Mouse (Mus musculus) heart, adult 8-10 months (tissue): Measurements from ENCODE around the gene Eif2d. TPM values are rescaled to one million over a fixed set of nuclear protein-coding genes. Genes with fewer than 3 reads are reported as not detected.
"Not testable (repeated sequence)": the region's sequence is repeated elsewhere in the genome, so short reads cannot be mapped to it uniquely, and the experiment has no call there.

Experiments
- DNase-seq: peaks from one replicate; pipeline ENCODE4 v3.0.0; 2022; ENCODE audit warnings: low spot score
- total RNA-seq, 4 experiments: library from RNA; stranded (reverse); gene quantifications; 2 replicates each; pipeline ENCODE4 v1.2.4; 2022

Eif2d gene
- total RNA-seq, 4 experiments from 2014 or later = 34.1 to 41.0 (median 37.0) TPM

DNA sequence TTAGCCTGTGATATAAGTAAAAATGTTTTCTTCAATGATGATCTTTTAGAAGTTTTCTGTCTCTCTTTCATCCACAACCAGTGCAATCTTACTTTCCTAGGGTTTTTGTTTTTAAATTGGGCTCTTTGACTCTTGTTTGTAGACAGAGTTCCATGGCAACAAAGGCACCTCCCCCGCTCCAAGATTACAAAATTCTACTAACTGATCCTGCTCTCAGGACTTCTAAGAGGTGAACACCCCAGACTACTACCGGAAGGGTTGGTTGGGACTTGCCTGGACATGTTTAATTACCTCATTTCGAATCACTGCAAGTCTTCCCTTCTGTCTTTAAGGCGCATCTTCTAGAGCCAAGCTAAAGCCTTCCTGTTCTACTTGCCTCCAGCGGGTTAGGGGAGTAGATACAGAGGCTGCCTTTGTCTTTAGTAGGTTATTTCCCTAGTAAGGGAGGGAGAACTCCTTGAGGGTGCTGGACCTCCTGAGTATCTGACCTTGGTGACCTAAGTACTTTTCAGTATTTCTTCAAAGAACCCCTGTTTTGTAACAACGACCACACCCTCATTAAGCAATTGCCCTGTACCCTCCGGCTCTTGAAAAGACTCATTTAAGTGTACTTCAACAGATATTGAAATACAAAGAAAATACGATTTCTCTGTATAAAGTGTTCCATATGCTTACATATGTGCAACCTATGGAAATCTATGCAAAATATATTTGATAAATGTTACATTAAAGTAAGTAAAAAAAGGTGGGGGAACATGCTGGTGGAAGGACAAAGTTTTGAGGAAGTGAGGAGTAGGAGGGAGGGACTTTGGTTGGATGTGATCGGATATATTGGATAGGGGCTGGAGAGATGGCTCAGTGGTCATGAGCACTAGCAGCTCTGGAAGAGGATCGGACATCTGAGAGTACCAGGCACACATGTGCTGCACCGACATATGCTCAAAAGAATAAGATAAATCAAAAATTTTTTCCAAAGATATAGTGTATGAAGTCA lies 13.6 kb upstream of the Eif2d start:
- DNase-seq = no peak

DNA sequence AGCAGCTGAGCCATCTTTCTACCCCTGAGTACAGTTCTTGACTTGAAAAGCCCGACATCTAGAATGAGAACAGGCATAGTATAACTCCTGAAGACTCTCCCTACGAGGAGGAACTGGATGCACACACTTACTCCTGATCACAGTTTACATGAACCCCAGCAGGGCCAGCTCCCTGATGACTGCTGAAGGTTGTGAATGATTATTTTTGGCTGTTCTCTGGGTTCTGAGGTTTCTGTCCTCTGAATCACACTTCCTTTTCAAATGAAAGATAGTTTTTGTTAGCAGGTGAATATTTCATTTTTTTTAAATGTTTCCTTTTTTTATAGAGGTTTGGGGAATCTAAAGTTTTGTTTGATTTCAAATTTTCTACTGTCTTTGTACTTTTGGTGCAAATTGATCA lies 11.5 kb upstream of the Eif2d start:
- no peak for DNase-seq

DNA sequence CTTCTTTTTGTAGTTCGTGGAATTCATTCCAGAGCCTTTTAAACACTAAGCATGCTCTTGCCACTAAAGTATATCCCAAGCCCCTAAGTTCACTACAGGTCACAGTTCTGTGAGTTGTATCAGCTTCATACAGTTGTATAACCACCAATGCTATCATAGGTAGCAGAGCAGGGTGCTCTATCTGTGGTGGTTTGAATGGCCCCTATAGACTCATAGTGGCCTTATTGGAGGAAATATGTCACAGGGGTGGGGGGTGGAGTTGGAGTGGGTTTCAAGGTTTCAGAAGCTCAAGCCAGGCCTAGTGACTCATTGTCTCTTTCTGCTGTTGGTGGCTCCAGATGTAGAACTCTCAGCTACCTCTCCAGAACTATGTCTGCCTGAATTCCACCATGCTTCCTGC lies 10.5 kb upstream of the Eif2d start:
- DNase-seq = no peak

DNA sequence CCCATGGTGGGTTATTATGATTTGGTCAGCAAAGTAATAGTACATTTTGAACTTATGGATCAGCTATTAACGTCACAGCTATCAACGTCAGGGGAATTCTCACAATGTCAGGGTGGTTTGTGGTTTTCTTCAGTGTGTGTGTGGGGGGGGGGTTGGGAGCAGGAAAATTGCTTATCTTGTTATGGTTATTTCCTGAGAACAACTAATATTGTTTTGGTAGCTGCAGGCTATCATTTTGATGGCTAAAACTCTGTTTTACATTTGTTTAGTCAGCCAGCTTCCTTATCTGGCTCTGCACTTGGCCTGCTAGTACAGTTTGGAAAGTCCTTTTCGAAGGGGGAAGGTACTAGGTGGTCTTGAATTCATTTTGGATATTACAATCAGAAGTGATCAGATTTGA lies 7.8 kb upstream of the Eif2d start:
- not testable (repeated sequence) for DNase-seq

DNA sequence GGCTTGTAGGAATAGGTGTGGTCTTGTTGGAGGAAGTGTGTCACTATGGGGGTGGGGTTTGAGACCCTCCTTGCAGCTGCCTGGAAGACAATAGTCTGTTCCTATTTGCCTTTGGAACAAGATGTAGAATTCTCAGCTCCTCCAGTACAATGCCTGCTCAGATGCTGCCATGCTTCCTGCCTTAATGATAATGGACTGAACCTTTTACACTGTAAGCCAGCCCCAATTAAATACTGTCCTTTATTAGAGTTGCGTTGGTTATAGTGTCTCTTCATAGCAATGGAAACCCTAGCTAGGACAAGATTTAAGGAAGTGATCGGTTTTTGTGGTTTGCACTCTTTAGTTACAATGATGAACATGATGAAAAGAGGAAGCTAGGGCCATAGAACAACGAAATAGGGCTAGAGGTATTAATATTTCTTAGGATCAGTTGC lies 6.8 kb upstream of the Eif2d start:
- DNase-seq = no peak

DNA sequence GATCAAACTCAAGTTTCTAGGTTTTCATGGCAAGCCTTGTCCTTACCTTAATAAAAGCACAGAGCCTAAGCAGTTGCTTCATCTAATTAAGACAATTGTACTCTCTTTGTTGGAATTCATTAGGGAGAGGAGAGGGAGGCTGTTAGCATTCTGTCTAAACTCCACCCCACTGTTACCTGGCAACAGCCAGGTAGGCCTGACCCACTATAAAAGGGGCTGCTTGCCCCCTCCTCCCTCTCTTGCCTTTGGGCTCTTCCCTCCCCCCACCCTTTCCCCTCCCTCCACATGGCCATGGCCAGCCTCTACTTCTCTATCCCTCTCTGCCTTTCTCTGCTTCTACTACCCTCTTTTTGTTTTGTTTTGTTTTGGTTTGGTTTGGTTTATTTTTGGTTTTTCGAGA lies 3.5 kb upstream of the Eif2d start:
- no peak for DNase-seq

DNA sequence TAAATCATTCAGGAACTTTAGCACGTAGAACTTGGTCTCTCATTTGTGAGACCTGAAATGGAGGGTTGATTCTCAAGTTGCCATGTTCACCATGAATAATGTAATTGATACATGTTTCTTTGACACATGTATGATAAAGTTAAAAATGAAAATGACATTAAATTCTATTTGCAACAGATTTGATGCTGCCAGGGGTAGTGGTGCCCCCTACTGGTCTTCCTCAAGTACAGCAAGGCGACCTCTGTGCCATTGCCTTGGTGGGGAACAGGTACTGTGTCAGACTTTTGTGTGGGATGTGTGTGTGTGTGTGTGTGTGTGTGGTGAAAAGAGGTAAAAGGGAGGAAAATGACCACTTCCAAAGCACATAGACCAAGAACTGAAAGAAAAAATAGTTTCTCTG lies 2.5 kb downstream of the Eif2d start:
- DNase-seq = peak; percentile 38

DNA sequence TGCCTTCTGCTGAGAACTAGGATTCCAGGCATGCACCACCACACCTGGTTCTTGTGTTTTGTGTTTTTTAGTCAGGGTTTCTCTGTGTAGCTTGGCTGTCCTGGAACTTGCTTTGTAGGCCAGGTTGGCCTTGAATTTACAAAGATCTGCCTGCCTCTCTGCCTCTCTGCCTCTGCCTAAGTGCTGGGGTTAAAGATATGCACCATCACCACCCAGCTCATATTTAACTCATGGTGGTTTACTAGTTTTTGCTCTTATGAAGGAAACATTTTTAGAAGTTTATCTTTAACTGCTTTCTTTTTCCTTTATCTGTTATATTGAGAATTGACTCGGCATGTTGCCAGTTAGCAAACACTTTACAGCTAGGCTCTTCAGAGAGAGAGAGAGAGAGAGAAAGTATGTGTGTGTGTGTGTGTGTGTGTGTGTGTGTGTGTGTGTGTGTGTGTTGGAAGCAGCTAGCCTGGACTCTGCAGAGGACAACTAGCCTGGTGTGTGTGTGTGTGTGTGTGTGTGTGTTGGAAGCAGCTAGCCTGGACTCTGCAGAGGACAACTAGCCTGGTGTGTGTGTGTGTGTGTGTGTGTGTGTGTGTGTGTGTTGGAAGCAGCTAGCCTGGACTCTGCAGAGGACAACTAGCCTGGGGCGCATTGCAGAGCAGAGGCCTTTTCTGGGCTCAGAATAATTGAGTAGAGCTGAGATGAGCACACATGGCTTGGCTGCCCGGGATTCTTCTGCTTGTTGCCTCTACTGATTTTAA lies 6.8 kb downstream of the Eif2d start:
- not testable (repeated sequence) for DNase-seq

DNA sequence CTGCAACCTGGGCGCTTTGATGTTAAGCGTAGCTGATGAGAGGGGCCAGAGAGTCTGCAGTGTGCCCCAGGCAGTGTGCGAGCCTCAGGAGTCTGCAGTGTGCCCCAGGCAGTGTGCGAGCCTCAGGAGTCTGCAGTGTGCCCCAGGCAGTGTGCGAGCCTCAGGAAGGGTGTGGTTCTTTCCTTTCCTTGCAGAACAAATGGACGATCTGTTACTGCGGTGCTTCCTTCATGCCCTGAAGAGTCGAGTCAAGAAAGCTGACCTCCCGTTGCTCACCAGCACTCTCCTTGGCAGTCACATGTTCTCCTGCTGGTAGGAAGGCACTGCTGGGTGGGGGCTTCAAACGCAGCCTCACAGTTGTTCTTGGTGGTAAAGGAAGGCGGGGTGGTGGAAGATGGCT lies 8.1 kb downstream of the Eif2d start:
- DNase-seq = no peak

DNA sequence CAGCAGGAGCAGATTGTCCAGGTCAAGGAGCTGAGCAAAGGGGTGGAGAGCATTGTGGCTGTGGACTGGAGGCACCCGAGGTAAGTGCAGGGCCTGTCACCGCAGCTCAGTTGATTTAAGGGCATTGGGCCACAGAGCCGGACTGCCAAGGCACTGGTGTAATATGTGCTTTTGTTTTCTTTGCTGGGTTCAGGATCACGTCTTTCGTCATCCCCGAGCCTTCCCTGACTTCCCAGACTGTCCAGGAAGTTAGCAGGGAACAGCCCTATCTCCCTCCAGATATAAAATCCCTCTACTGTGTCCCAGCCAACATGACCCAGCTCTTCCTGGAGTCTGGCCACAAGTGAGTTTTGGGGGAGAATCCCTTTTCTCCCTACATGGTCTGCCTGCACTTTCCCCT lies 11.4 kb downstream of the Eif2d start:
- no peak for DNase-seq

DNA sequence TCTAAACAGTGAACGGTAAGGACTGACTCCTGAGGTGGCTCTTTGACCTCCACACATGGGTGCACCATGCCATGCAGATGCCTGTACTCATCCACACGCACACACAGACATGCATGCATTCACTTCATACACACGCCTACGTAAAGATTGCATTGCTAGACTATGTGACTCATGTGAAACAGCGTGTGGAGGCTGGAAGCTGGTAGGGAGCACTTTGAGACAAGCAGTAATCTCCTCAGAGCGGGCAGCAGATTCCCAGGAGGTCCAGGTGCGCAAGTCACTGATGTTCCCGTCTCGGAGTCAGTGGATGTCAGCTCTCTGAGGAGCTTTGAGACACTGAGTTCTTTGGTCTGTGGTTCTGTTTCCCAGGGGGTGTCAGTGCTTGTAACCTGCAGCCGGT lies 14.6 kb downstream of the Eif2d start:
- DNase-seq = no peak

DNA sequence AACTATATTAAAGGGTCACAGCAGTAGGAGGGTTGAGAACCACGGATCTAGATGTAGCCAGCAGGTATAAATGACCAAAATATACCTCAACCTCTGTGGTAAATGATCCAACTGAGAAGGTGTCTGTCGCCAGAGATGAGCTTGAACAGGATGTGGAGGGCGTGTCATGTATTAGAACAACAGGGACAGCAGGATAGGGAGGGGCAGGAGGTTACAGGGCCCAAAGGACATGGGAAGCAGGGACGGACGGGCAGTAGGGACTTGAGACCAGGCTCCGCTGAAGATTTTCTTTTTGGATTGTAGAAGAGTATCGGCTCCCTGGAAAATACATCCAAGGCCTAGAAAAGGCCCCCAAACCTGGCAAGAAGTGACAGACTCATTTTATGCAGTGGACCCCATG lies 20.0 kb downstream of the Eif2d start:
- DNase-seq = peak; percentile 55

DNA sequence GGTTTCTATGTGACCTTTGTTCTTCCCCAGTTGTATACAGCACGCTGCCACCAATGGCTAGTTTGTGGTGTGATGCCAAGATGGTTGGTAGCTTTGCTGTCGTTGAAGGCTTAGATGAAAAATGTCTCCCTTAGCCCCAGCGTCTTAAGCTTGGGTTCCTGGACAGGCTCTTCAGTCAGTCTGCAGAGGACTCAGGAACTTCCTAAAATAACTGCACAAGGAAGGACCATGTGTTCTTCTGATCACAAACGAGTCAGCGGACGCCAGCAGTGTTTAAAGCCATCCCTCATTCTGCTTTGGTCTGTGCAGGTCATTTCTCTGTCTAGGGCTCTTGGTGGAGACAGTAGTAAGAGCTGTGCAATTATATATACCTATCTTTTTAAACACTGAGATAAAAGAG lies 20.8 kb downstream of the Eif2d start:
- no peak for DNase-seq

DNA sequence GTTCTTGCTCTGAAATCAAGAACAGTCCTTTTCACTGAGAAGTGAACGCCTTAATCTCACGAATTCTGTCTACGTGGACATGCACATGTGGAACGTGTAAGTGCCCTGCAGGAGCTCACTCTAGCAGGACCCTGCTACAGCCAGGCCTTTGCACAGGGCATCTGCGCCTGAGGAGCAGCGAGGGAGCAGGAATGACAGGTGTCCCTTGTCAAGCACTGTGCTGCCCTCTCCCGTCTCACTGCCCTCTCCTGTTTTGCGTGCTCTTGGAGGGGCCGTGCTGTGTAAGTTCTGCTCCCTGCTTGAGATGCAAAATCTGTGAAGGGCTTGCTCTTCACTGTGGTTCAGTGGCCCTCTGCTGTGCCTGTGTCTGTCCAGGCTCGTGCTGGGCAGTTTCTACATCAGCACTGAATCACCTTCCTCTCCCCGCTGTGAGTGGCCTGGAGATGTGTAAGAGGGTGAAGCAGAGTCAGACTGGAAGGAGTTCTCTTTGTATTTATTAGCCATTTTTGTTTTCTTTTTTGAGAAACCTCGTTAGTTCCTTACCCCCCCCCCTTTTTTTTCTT lies 21.4 kb downstream of the Eif2d start:
- DNase-seq = no peak

DNA sequence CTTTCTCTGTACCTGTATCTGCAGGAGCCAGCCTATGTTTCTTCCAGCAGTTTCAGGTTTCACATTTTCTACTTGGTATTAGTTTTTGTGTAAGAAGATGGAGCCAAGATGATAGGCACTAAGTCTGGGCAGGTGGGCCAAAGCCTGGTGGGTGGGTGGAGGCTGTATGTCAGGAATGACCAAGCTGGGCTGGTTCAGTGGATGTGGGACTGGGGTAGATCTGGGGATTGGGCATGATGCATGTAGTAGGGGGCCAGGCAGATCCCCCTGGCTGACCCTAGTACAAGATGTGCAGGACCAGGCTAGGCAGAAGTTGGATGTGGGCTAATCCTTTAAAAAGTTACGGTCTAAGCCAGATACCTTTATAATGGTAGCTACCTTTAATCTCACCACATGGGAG lies 22.2 kb downstream of the Eif2d start:
- no peak for DNase-seq

DNA sequence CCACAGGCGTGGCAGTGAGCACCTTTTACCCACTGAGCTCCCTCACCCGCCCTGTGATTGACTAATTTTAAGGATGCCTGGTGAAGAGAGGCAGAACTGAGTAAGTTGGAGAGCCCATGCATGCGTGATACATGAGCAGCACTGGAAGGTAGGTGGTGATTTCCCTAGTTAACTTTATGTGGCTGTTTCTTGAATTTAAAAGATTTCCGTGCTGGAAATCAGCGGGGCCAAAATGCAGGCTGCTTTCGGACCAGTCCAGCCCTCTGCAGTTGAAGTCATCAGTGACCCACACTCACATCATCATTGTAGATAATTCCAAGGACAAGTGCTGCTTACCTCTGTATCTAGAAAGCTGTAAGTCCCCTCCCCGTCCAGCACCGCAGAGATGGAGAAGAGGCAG lies 22.8 kb downstream of the Eif2d start:
- DNase-seq = no peak

DNA sequence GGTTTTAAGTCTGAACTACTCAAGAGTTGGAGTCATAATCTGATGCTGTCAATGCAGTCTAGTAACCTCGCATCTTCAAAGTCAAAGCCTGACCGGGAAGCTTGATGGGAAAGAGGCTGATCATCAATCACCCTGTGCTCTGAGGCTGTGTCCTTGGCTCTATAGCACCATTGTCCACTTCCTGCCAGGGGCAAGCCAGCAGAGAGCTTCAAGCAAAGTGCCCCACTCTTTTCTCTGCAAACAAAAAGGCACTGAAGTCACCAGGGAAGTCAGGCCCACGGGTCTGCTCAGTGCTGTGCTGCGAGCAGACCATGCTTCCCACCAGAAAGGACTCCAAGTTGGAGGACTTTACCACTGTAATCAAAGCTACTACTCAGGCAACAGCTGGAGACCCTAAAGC lies 24.3 kb downstream of the Eif2d start:
- DNase-seq = no peak

DNA sequence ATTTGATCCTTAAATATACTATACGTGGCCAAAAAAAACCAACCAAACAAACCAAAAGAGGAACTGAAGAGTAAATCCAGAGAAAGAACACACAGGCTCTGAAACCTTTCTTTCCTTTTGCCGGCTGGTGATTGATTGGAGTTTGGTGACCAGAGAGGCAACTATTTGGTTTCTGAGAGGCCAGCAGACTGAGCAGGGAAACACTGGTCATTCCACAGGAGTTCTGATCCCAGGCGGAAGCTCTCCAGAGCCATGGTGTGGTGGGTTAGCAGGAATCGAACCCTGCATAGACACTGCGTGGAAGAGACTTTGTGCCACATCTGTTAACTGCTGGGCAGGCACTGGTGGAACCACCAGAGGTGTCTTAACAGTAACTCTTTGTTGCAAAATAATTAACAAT lies 25.1 kb downstream of the Eif2d start:
- no peak for DNase-seq

DNA sequence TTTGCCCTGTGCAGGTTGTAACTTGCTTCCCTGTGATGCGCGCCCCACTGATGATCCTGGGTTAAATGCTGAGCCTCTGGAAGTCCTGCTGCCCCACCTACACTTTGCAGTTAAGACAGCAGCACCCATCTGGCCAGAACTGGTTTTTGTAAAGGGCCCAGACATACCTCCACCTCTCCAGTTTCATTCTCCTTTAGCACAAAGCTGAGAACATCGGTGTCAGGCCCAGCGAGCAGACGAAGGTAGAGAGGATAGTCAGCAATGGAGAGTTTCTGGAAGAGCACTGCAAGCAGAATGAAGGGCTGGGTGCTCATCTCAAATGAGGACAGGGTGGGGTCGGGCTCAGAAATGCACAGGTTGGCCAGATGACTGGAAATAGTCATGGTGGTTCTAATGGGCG lies 27.4 kb downstream of the Eif2d start:
- DNase-seq = no peak

DNA sequence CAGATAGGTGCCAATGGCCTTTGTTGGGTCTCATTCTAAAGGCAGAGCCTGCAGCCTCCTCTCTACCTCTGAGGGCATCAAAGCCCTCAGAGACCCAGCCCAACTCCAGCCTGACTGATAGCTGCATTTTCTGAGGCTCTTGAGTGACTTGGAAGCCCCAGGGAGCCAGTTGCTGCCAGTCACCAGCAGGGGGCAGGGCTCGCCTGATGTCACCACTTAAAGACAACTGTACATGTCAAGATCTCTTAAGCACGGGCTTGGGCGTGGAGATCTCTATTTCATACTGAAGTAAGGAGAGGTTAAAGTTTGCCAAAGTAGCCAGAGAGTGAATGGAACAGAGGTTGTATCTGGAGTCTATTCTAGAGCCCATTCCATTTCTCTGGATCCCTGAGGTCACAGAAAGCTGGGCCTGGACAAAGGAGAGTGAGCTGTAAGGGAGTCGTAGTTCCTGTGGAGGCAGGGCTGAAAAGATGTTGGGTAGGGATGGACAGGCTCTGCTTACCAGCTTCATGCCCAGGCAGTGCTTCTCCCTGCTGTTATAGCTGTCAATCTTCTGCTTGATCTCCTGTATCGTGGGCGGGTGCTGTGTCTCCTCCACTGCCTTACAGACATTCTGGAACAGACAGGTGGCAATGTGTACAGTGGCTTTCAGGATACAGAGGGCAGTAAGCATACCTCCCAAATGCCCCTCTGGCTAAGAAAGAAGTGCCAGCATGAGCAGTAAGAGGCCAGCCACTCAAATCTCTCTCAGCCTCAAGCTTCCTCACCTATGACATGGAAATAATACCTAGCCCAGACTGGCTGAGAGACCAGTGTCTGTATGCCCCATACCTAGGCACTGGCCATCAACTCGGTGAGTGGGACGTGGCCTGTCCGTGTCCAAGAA lies 28.9 kb downstream of the Eif2d start:
- DNase-seq = peak; percentile 75

DNA sequence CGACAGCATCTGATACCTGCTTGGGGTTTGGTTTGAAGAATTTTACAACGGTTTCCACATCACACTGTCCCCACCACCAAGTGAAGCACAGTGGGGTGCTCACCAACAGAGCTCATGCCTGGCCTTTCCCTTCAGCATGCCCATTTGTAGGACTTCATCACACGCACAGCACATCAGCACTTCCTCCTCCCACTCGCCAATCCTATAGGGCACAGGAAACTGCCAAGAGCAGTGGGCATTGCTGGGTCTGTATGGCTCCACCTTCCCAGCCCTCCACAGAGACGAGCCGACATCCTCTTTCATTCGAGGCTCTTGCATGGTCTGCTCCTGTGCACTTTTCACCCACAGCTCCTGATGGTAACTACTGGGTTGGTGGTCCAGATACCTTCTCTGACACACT lies 30.2 kb downstream of the Eif2d start:
- DNase-seq = no peak
